Mouse (Mus musculus) stomach, postnatal 0 days (tissue): Measurements from ENCODE around the gene G430095P16Rik. TPM values are rescaled to one million over a fixed set of nuclear protein-coding genes. Genes with fewer than 3 reads are reported as not detected.
A peak's percentile ranks its signal among the peaks of the same experiment; 100 is the strongest.

ENCODE experiments used
- ATAC-seq: fragments of 200-750 bp; cut with Nextera tagmentation; 2 replicates; pipeline ENCODE4 v1.8.0; 2017; ENCODE audit not compliant: low FRiP score, low TSS enrichment
- DNase-seq: peaks from one replicate; pipeline ENCODE4 v3.0.0-alpha.2; 2016; ENCODE audit warnings: low spot score
- H3K27ac ChIP-seq: fragments of 300-500 bp; sonication (generic); replicated peaks from 2 replicates; pipeline ENCODE4 v1.5.1; 2014; ENCODE audit warnings: mild to moderate bottlenecking, control low read depth
- H3K27me3 ChIP-seq: fragments of 300-500 bp; sonication (generic); 2 replicates; pipeline ENCODE4 v1.6.1; 2014; ENCODE audit warnings: low read length; ENCODE audit not compliant: control insufficient read depth, insufficient read depth
- H3K36me3 ChIP-seq: fragments of 300-500 bp; sonication (generic); 2 replicates; pipeline ENCODE4 v1.6.1; 2014; ENCODE audit warnings: low read length, mixed read lengths; ENCODE audit not compliant: control insufficient read depth, insufficient read depth
- H3K4me1 ChIP-seq: fragments of 300-500 bp; sonication (generic); replicated peaks from 2 replicates; pipeline ENCODE4 v1.6.1; 2014; ENCODE audit warnings: antibody characterized with exemption; ENCODE audit not compliant: control insufficient read depth, insufficient read depth
- H3K4me2 ChIP-seq: fragments of 300-500 bp; sonication (generic); replicated peaks from 2 replicates; pipeline ENCODE4 v1.6.1; 2014; ENCODE audit warnings: low read depth, mild to moderate bottlenecking, control low read depth, moderate library complexity
- H3K4me3 ChIP-seq: fragments of 300-500 bp; sonication (generic); 2 replicates; pipeline ENCODE4 v1.5.1; 2014; ENCODE audit warnings: low read depth, low read length, control low read depth
- H3K9ac ChIP-seq: fragments of 300-500 bp; sonication (generic); 2 replicates; pipeline ENCODE4 v1.6.1; 2014; ENCODE audit warnings: mild to moderate bottlenecking, low read length, control low read depth, mixed read lengths
- H3K9me3 ChIP-seq: fragments of 300-500 bp; sonication (generic); 2 replicates; pipeline ENCODE4 v1.6.1; 2016; ENCODE audit warnings: low read length; ENCODE audit not compliant: control insufficient read depth
- CTCF ChIP-seq: IDR thresholded peaks from 2 replicates; pipeline ENCODE4 v1.5.1; 2016; ENCODE audit warnings: antibody characterized with exemption, low read depth, mild to moderate bottlenecking, moderate library complexity
- EP300 ChIP-seq: optimal IDR thresholded peaks from 2 replicates; pipeline ENCODE3; 2016; ENCODE audit warnings: antibody characterized with exemption
- WGBS: fragments of 180-500 bp; shearing (Covaris S2); extraction: QIAGEN DNeasy Blood & Tissue Kit; methylation state at CpG from one replicate; pipeline ENCODE4 v1.1.7; 2014; 5-methylcytosine and 5-hydroxymethylcytosine counted together
- polyA plus RNA-seq: library from polyadenylated mRNA; unstranded; fragments of >200 nt; fragmentation: Nextera tagmentation; extraction: Ambion mirVana; gene quantifications from 2 replicates; pipeline ENCODE4 v1.2.1, GENCODE M21; 2015

G430095P16Rik gene
- polyA plus RNA-seq, 1 experiment from 2014 or later, result 2.0 TPM

DNA sequence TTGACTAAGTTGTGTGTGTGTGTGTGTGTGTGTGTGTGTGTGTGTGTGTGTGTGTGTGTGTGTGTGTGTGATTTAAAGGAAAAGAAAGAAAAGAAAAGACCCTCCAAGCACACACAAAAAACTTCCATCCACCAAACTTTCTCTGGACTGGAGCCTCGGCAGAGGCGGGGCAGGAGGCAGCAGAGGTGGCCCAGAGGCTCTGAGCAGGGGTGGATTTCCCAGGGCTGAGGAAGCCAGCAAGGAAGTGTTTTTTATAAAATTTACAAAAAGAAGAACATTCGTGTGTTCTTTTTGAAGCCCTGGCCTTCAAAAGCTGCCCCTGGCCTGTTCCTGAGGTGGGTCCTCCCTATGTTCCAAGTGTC is 10.1 kb upstream of the G430095P16Rik start:
- peak overlapping the region; percentile 82 for H3K27ac ChIP-seq

DNA sequence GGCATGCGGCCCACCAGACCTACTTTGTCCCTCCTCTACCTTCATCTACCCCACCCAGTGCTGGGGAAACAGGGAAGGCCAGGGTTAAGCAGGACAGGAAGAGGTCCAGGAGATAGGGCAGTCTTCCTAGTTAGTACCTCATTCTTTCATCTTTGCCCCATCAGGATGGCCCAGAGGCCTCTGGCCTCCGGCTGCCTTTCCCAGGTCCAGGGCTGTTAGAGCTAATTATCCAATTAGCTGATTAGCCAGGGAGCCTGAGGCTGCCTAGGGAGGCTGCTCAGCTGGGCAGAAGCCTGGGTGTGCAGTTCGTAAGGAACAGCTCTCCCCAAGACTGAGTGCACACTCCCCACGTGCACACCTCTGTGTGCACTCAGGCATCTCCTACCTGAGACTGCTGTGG is 9.4 kb upstream of the G430095P16Rik start:
- no peak for ATAC-seq
- no peak for DNase-seq
- TF ChIP-seq EP300, result no peak
- TF ChIP-seq CTCF, result no peak
- peak overlapping the region; percentile 39 for H3K9ac ChIP-seq
- peaks cover 11% of the 10 kb centered on the region for H3K4me1 ChIP-seq
- H3K9me3 ChIP-seq, result no peaks in the 10 kb centered on the region
- 53% methylated on average over 4 of the region's 4 CpGs for WGBS
- H3K4me2 ChIP-seq, result no peak overlapping the region
- H3K27me3 ChIP-seq, result no peaks in the 10 kb centered on the region
- H3K4me3 ChIP-seq, result no peak overlapping the region
- peaks cover 17% of the 10 kb centered on the region for H3K36me3 ChIP-seq
- peak overlapping the region; percentile 82 for H3K27ac ChIP-seq

More for the DNA sequence above, 10.1 kb upstream of the G430095P16Rik start:
- TF ChIP-seq CTCF (no peak; the same call in 1 of the 2 replicates), EP300 (no peak)
- H3K9ac ChIP-seq, result no peak overlapping the region
- H3K36me3 ChIP-seq, result peaks cover 13% of the 10 kb centered on the region
- H3K4me3 ChIP-seq, result no peak overlapping the region
- WGBS, result 21% methylated on average over 3 of the region's 3 CpGs
- no peak for DNase-seq
- H3K9me3 ChIP-seq, result no peaks in the 10 kb centered on the region
- peaks cover 11% of the 10 kb centered on the region for H3K4me1 ChIP-seq
- no peaks in the 10 kb centered on the region for H3K27me3 ChIP-seq
- H3K4me2 ChIP-seq, result no peak overlapping the region
- no peak; the same call in 1 of the 2 replicates for ATAC-seq

DNA sequence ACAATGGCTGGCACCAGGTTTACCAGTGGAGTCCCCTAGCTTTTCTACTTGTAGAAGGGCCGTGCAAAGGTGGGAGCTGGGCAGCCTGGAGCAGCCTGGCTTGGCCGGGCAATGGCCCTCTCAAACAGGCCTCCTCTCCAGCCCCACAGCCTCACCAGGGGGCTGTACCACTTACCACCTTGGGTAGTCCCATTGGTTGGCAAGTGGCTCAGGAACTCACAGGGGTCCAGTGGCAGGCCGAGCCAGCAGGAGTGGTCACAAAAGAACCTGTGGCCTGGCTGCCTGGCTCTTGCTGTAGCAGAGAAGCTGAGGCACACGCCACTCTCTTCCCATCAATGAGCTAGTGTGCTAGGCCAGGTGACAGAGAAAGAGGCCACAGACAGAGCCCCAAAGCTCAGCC is 8.6 kb upstream of the G430095P16Rik start:
- peaks cover 22% of the 10 kb centered on the region for H3K36me3 ChIP-seq
- peak overlapping the region; percentile 82 for H3K27ac ChIP-seq
- H3K9ac ChIP-seq, result peak overlapping the region; percentile 18; the same call in 1 of the 2 replicates
- no peak overlapping the region for H3K4me3 ChIP-seq
- WGBS, result 81% methylated on average over 4 of the region's 4 CpGs
- ATAC-seq, result no peak
- peaks cover 11% of the 10 kb centered on the region for H3K4me1 ChIP-seq
- H3K4me2 ChIP-seq, result no peak overlapping the region
- TF ChIP-seq CTCF (no peak), EP300 (no peak)
- no peaks in the 10 kb centered on the region for H3K9me3 ChIP-seq
- no peaks in the 10 kb centered on the region for H3K27me3 ChIP-seq
- no peak for DNase-seq

GRCm38 (mm10) chr8:84715893-84716468 is 6.8 kb upstream of the G430095P16Rik start:
- H3K9ac ChIP-seq, result peak overlapping the region; percentile 35; the same call in 1 of the 2 replicates
- H3K4me3 ChIP-seq, result no peak overlapping the region
- H3K9me3 ChIP-seq, result no peaks in the 10 kb centered on the region
- no peaks in the 10 kb centered on the region for H3K27me3 ChIP-seq
- 52% methylated on average over 27 of the region's 27 CpGs for WGBS
- no peak for DNase-seq
- H3K4me2 ChIP-seq, result no peak overlapping the region
- peaks cover 11% of the 10 kb centered on the region for H3K4me1 ChIP-seq
- no peak for ATAC-seq
- TF ChIP-seq CTCF, result no peak
- no peak for TF ChIP-seq EP300
- H3K27ac ChIP-seq, result no peak overlapping the region
- peaks cover 32% of the 10 kb centered on the region for H3K36me3 ChIP-seq

DNA sequence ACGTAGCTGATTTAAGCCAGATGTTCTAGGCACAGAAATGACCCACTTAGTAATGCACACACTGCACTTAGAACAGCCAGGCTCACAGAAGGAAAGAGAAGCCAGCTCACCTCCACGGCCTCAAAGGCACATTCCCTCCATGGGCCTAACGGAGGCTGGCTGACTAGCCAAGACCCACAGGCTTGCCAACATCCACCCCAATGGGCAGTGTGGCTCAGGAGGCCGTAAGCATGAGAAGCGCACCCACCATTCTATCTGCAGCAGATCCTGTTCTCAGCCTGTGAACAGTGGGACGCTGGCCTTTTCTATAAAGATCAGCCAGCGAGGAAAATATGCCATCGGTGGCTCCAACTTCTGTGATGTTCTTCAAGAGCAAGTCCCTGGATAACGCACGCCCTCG is 6.0 kb upstream of the G430095P16Rik start:
- H3K27me3 ChIP-seq, result no peaks in the 10 kb centered on the region
- H3K9ac ChIP-seq, result no peak overlapping the region
- H3K9me3 ChIP-seq, result no peaks in the 10 kb centered on the region
- H3K4me3 ChIP-seq, result no peak overlapping the region
- ATAC-seq (no peak), DNase-seq (no peak)
- no peak overlapping the region for H3K27ac ChIP-seq
- peaks cover 34% of the 10 kb centered on the region for H3K36me3 ChIP-seq
- WGBS, result 84% methylated on average over 11 of the region's 11 CpGs
- H3K4me2 ChIP-seq, result no peak overlapping the region
- peaks cover 11% of the 10 kb centered on the region for H3K4me1 ChIP-seq
- TF ChIP-seq CTCF, result no peak
- no peak for TF ChIP-seq EP300

- no peaks in the 10 kb centered on the region for H3K9me3 ChIP-seq
- H3K27me3 ChIP-seq, result no peaks in the 10 kb centered on the region
- H3K4me3 ChIP-seq, result no peak overlapping the region
- DNase-seq (no peak), ATAC-seq (no peak)
- H3K4me1 ChIP-seq, result peaks cover 15% of the 10 kb centered on the region
- no peak overlapping the region for H3K4me2 ChIP-seq
- 0 out of 2 replicates have a peak overlapping the region, but pooled peaks have one; percentile 8 for H3K27ac ChIP-seq
- peaks cover 34% of the 10 kb centered on the region for H3K36me3 ChIP-seq
- TF ChIP-seq EP300 (no peak), CTCF (no peak)
- WGBS, result 81% methylated on average over 5 of the region's 5 CpGs
- no peak overlapping the region for H3K9ac ChIP-seq
Measured at GRCm38 (mm10) chr8:84718476-84718875, 4.3 kb upstream of the G430095P16Rik start.
